Mouse (Mus musculus): ENCODE data around the gene Vars. TPM values are rescaled to one million over a fixed set of nuclear protein-coding genes. Genes with fewer than 3 reads are reported as not detected.
A peak's percentile ranks its signal among the peaks of the same experiment; 100 is the strongest.

The Vars gene
- 261 and 309 TPM in 2 replicates for polyA plus RNA-seq (2012; rRNA removed)

GRCm38 (mm10) chr17:35000717-35001451 is at the start of gene Vars:
Vars (plus strand) TSS chr17:35000987.
- no peaks in the 10 kb centered on the region for H3K27me3 ChIP-seq (ENCODE audit: control insufficient read depth, insufficient read depth, low read length)
- peak within 1 kb of the TSS; percentile 94 for H3K4me3 ChIP-seq (ENCODE audit: control insufficient read depth, low read depth, low read length)
- peaks cover 3% of the 10 kb centered on the region for H3K36me3 ChIP-seq (ENCODE audit: control insufficient read depth, insufficient read depth, low read length)
- TF ChIP-seq CTCF (IDR thresholded peaks at IDR 0.05; ENCODE audit: control insufficient read depth, insufficient read depth, insufficient replicate concordance, low read depth, low read length): no peak
- TF ChIP-seq POLR2A (IDR thresholded peaks at IDR 0.05; ENCODE audit: control insufficient read depth, low read depth, low read length): peak; percentile 47; the same call in 1 of the 2 replicates
- H3K27ac ChIP-seq (ENCODE audit: control insufficient read depth, insufficient read depth, low read depth, low read length): peak within 1 kb of the TSS; percentile 94
- H3K4me1 ChIP-seq (ENCODE audit: control insufficient read depth, insufficient read depth, low read length): peaks cover 13% of the 10 kb centered on the region

- Histone ChIP-seq H3K4me1 (ENCODE audit: control insufficient read depth, insufficient read depth, low read length) (peaks cover 4% of the 10 kb centered on the region; the same call in 1 of the 2 replicates), H3K4me3 (ENCODE audit: control insufficient read depth, low read depth, low read length) (peak overlapping the region; percentile 97), H3K36me3 (ENCODE audit: control insufficient read depth, insufficient read depth, low read length) (no peaks in the 10 kb centered on the region), H3K27ac (ENCODE audit: control insufficient read depth, insufficient read depth, low read depth, low read length) (peak overlapping the region; percentile 90), H3K27me3 (ENCODE audit: control insufficient read depth, insufficient read depth, low read length) (no peaks in the 10 kb centered on the region)
- TF ChIP-seq CTCF (IDR thresholded peaks at IDR 0.05; ENCODE audit: control insufficient read depth, insufficient read depth, insufficient replicate concordance, low read depth, low read length) (no peak), POLR2A (IDR thresholded peaks at IDR 0.05; ENCODE audit: control insufficient read depth, low read depth, low read length) (no peak)
Observed at GRCm38 (mm10) chr17:34951636-34952377, 49.0 kb upstream of the Vars start.

- peak overlapping the region; percentile 90 for H3K27ac ChIP-seq (ENCODE audit: control insufficient read depth, insufficient read depth, low read depth, low read length)
- peaks cover 4% of the 10 kb centered on the region; the same call in 1 of the 2 replicates for H3K4me1 ChIP-seq (ENCODE audit: control insufficient read depth, insufficient read depth, low read length)
- TF ChIP-seq CTCF (IDR thresholded peaks at IDR 0.05; ENCODE audit: control insufficient read depth, insufficient read depth, insufficient replicate concordance, low read depth, low read length): no peak
- TF ChIP-seq POLR2A (IDR thresholded peaks at IDR 0.05; ENCODE audit: control insufficient read depth, low read depth, low read length): peak; percentile 99
- H3K36me3 ChIP-seq (ENCODE audit: control insufficient read depth, insufficient read depth, low read length): no peaks in the 10 kb centered on the region
- H3K4me3 ChIP-seq (ENCODE audit: control insufficient read depth, low read depth, low read length): peak overlapping the region; percentile 97
- H3K27me3 ChIP-seq (ENCODE audit: control insufficient read depth, insufficient read depth, low read length): no peaks in the 10 kb centered on the region
Observed at GRCm38 (mm10) chr17:34952378-34953040, 48.3 kb upstream of the Vars start.

GRCm38 (mm10) chr17:34953258-34953657 is 47.5 kb upstream of the Vars start:
- Histone ChIP-seq H3K27me3 (ENCODE audit: control insufficient read depth, insufficient read depth, low read length) (no peaks in the 10 kb centered on the region), H3K36me3 (ENCODE audit: control insufficient read depth, insufficient read depth, low read length) (no peaks in the 10 kb centered on the region), H3K4me1 (ENCODE audit: control insufficient read depth, insufficient read depth, low read length) (peaks cover 4% of the 10 kb centered on the region; the same call in 1 of the 2 replicates), H3K27ac (ENCODE audit: control insufficient read depth, insufficient read depth, low read depth, low read length) (0 out of 2 replicates have a peak overlapping the region, but pooled peaks have one; percentile 90), H3K4me3 (ENCODE audit: control insufficient read depth, low read depth, low read length) (no peak overlapping the region)
- no peak for TF ChIP-seq CTCF (IDR thresholded peaks at IDR 0.05; ENCODE audit: control insufficient read depth, insufficient read depth, insufficient replicate concordance, low read depth, low read length)
- TF ChIP-seq POLR2A (IDR thresholded peaks at IDR 0.05; ENCODE audit: control insufficient read depth, low read depth, low read length): no peak

- Histone ChIP-seq H3K4me1 (ENCODE audit: control insufficient read depth, insufficient read depth, low read length) (peaks cover 4% of the 10 kb centered on the region; the same call in 1 of the 2 replicates), H3K4me3 (ENCODE audit: control insufficient read depth, low read depth, low read length) (no peak overlapping the region), H3K27ac (ENCODE audit: control insufficient read depth, insufficient read depth, low read depth, low read length) (no peak overlapping the region), H3K36me3 (ENCODE audit: control insufficient read depth, insufficient read depth, low read length) (no peaks in the 10 kb centered on the region), H3K27me3 (ENCODE audit: control insufficient read depth, insufficient read depth, low read length) (no peaks in the 10 kb centered on the region)
- TF ChIP-seq CTCF (IDR thresholded peaks at IDR 0.05; ENCODE audit: control insufficient read depth, insufficient read depth, insufficient replicate concordance, low read depth, low read length): no peak
- TF ChIP-seq POLR2A (IDR thresholded peaks at IDR 0.05; ENCODE audit: control insufficient read depth, low read depth, low read length): no peak
Observed at GRCm38 (mm10) chr17:34953904-34954303, 46.9 kb upstream of the Vars start.

GRCm38 (mm10) chr17:34954831-34955230 is 46.0 kb upstream of the Vars start:
- no peaks in the 10 kb centered on the region for H3K27me3 ChIP-seq (ENCODE audit: control insufficient read depth, insufficient read depth, low read length)
- H3K4me1 ChIP-seq (ENCODE audit: control insufficient read depth, insufficient read depth, low read length): peaks cover 9% of the 10 kb centered on the region
- no peaks in the 10 kb centered on the region for H3K36me3 ChIP-seq (ENCODE audit: control insufficient read depth, insufficient read depth, low read length)
- H3K4me3 ChIP-seq (ENCODE audit: control insufficient read depth, low read depth, low read length): no peak overlapping the region
- no peak overlapping the region for H3K27ac ChIP-seq (ENCODE audit: control insufficient read depth, insufficient read depth, low read depth, low read length)
- TF ChIP-seq POLR2A (IDR thresholded peaks at IDR 0.05; ENCODE audit: control insufficient read depth, low read depth, low read length) (no peak), CTCF (IDR thresholded peaks at IDR 0.05; ENCODE audit: control insufficient read depth, insufficient read depth, insufficient replicate concordance, low read depth, low read length) (no peak)

- no peak overlapping the region for H3K27ac ChIP-seq (ENCODE audit: control insufficient read depth, insufficient read depth, low read depth, low read length)
- H3K4me3 ChIP-seq (ENCODE audit: control insufficient read depth, low read depth, low read length): no peak overlapping the region
- H3K4me1 ChIP-seq (ENCODE audit: control insufficient read depth, insufficient read depth, low read length): peaks cover 12% of the 10 kb centered on the region
- TF ChIP-seq POLR2A (IDR thresholded peaks at IDR 0.05; ENCODE audit: control insufficient read depth, low read depth, low read length): no peak
- TF ChIP-seq CTCF (IDR thresholded peaks at IDR 0.05; ENCODE audit: control insufficient read depth, insufficient read depth, insufficient replicate concordance, low read depth, low read length): no peak
- no peaks in the 10 kb centered on the region for H3K27me3 ChIP-seq (ENCODE audit: control insufficient read depth, insufficient read depth, low read length)
- no peaks in the 10 kb centered on the region for H3K36me3 ChIP-seq (ENCODE audit: control insufficient read depth, insufficient read depth, low read length)
Observed at GRCm38 (mm10) chr17:34955884-34956283, 44.9 kb upstream of the Vars start.
